Mouse (Mus musculus): ENCODE results near the gene Mob1b. TPM values are rescaled to one million over a fixed set of nuclear protein-coding genes. Genes with fewer than 3 reads are reported as not detected.
"Not testable (repeated sequence)": the region's sequence is repeated elsewhere in the genome, so short reads cannot be mapped to it uniquely, and the experiment has no call there.

Mob1b gene
- polyA plus RNA-seq, 1 experiment from 2014 or later = 16.0 TPM

DNA sequence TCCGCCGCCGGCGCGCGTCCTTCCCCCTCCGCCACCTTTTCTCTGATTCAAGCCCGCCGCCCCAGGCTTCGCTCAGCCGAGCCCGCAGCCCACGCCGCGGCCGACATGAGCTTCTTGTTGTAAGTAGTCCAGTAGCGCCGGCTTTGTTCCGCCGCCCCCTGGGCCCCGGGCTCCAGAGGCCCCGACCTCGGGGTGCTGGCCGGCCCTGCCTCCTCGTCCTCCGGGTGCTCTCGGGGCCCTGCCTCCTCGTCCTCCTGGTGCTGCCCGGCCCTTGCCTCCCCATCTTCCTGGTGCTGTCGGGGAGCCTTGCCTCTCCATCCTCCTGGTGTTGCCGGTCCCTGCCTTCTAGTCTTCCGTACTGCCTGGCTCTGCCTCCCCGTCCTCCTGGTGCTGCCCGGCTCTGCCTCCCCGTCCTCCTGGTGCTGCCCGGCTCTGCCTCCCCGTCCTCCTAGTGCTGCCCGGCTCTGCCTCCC, 384 bp downstream of the Mob1b start:
- Histone ChIP-seq H3K4me3 (ENCODE audit: low read depth, low read length) (peak overlapping the region; percentile 99), H3K36me3 (ENCODE audit: control insufficient read depth, insufficient read depth, low read length) (no peaks in the 10 kb centered on the region; the same call in 1 of the 2 replicates), H3K9me3 (ENCODE audit: control insufficient read depth, low read length) (no peaks in the 10 kb centered on the region), H3K9ac (ENCODE audit: low read depth, low read length) (peak overlapping the region; percentile 94), H3K27me3 (replicated peaks; ENCODE audit: control insufficient read depth, insufficient read depth, low read length) (no peaks in the 10 kb centered on the region), H3K4me2 (peak overlapping the region; percentile 93), H3K4me1 (replicated peaks; ENCODE audit: control insufficient read depth, insufficient read depth, low read length) (peaks cover 26% of the 10 kb centered on the region), H3K27ac (ENCODE audit: low read depth, low read length) (peak overlapping the region; percentile 94)
- DNase-seq (ENCODE audit: low spot score) (no peak), ATAC-seq (replicated peaks; ENCODE audit: low FRiP score) (peak; percentile 42)
- WGBS = 1% methylated on average over 38 of the region's 38 CpGs

DNA sequence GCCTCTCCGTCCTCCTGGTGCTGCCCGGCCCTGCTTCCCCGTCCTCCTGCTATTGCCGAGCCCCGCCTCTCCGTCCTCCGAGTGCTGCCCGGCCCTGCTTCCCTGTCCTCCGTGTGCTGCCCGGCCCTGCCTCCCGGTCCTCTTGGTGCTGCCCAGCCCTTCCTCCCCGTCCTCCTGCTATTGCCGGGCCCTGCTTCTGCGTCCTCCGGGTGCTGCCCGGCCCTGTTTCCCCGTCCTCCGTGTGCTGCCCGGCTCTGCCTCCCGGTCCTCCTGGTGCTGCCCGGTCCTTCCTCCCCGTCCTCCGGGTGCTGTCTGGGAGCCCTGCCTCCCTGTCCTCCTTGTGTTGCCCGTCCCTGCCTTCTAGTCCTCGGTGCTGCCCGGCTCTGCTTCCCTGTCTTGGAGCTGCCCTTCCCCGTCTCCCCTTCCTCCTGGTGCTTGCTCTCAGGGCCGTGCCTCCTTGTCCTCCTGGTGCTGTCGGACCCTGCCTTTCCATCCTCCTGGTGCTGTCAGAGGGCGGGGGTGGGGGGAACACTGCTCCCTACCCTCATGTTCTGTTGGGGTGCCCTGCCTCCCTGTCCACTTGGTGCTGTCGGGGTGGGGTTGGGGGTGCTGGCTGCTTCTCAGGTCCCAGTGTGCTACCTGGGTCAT, 1.0 kb downstream of the Mob1b start:
- Histone ChIP-seq H3K27ac (ENCODE audit: low read depth, low read length) (peak overlapping the region; percentile 94; the same call in 1 of the 2 replicates), H3K36me3 (ENCODE audit: control insufficient read depth, insufficient read depth, low read length) (no peaks in the 10 kb centered on the region; the same call in 1 of the 2 replicates)
- WGBS = 1% methylated on average over 31 of the region's 31 CpGs

DNA sequence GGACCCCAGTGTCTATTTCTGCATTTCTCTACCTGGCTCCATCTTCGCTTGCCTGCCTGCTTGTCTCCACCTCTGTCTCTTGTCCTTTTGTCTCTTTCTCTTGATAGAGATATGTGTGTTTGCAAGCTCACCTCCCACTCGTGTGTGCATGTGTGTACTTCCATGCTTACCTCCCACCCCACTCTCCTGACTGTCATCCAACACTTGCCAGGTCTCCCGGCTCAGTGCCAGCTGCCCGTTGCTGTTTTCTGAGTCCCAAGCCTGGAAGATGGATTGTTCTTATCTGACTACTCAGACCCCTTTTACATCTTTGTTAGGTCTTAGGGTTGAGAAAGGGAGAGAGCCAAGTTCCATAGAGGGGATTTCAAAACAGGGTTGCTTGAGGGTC, 1.6 kb downstream of the Mob1b start:
- ATAC-seq (replicated peaks; ENCODE audit: low FRiP score) (no peak), DNase-seq (ENCODE audit: low spot score) (no peak)
- WGBS = 19% methylated on average over 4 of the region's 4 CpGs
- H3K27me3 ChIP-seq (replicated peaks; ENCODE audit: control insufficient read depth, insufficient read depth, low read length) = no peaks in the 10 kb centered on the region
- H3K9me3 ChIP-seq (ENCODE audit: control insufficient read depth, low read length) = no peaks in the 10 kb centered on the region
- H3K27ac ChIP-seq (ENCODE audit: low read depth, low read length) = peak overlapping the region; percentile 9; the same call in 1 of the 2 replicates
- no peaks in the 10 kb centered on the region; the same call in 1 of the 2 replicates for H3K36me3 ChIP-seq (ENCODE audit: control insufficient read depth, insufficient read depth, low read length)
- H3K4me3 ChIP-seq (ENCODE audit: low read depth, low read length) = peak overlapping the region; percentile 99
- H3K4me2 ChIP-seq = peak overlapping the region; percentile 93
- peak overlapping the region; percentile 94 for H3K9ac ChIP-seq (ENCODE audit: low read depth, low read length)
- H3K4me1 ChIP-seq (replicated peaks; ENCODE audit: control insufficient read depth, insufficient read depth, low read length) = peaks cover 26% of the 10 kb centered on the region

More for the DNA sequence above, 1.0 kb downstream of the Mob1b start:
- H3K4me1 ChIP-seq (replicated peaks; ENCODE audit: control insufficient read depth, insufficient read depth, low read length) = peaks cover 26% of the 10 kb centered on the region
- H3K27me3 ChIP-seq (replicated peaks; ENCODE audit: control insufficient read depth, insufficient read depth, low read length) = no peaks in the 10 kb centered on the region
- H3K4me2 ChIP-seq = peak overlapping the region; percentile 93
- H3K9ac ChIP-seq (ENCODE audit: low read depth, low read length) = peak overlapping the region; percentile 94
- DNase-seq (ENCODE audit: low spot score) (peak; percentile 56), ATAC-seq (replicated peaks; ENCODE audit: low FRiP score) (peak; percentile 39)
- no peaks in the 10 kb centered on the region for H3K9me3 ChIP-seq (ENCODE audit: control insufficient read depth, low read length)
- H3K4me3 ChIP-seq (ENCODE audit: low read depth, low read length) = peak overlapping the region; percentile 99

DNA sequence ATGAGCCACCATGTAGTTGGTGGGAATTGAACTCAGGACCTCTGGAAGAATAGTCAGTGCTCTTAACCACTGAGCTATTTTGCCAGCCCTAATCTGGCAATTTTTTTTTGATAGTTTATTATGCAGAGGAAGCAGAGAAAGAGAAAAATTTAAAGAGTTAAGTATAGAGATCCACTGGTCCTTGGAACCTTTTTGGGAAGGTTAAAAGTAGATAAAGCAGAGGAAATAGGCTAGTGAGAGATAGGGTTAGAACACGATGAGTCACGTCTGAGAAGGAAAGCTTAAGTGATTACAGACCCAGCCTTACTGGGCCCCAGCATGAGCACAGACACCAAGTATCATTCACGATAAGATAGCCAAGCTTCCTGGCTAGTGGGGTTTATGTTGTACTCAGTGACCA, 3.4 kb downstream of the Mob1b start:
- Histone ChIP-seq H3K36me3 (ENCODE audit: control insufficient read depth, insufficient read depth, low read length) (no peaks in the 10 kb centered on the region; the same call in 1 of the 2 replicates), H3K27me3 (replicated peaks; ENCODE audit: control insufficient read depth, insufficient read depth, low read length) (no peaks in the 10 kb centered on the region), H3K4me3 (ENCODE audit: low read depth, low read length) (peak overlapping the region; percentile 11), H3K9me3 (ENCODE audit: control insufficient read depth, low read length) (no peaks in the 10 kb centered on the region), H3K4me2 (peak overlapping the region; percentile 93), H3K27ac (ENCODE audit: low read depth, low read length) (peak overlapping the region; percentile 58), H3K9ac (ENCODE audit: low read depth, low read length) (no peak overlapping the region), H3K4me1 (replicated peaks; ENCODE audit: control insufficient read depth, insufficient read depth, low read length) (peaks cover 32% of the 10 kb centered on the region)
- 17% methylated on average over 3 of the region's 3 CpGs for WGBS
- DNase-seq (ENCODE audit: low spot score) (peak; percentile 43), ATAC-seq (replicated peaks; ENCODE audit: low FRiP score) (peak; percentile 80)

DNA sequence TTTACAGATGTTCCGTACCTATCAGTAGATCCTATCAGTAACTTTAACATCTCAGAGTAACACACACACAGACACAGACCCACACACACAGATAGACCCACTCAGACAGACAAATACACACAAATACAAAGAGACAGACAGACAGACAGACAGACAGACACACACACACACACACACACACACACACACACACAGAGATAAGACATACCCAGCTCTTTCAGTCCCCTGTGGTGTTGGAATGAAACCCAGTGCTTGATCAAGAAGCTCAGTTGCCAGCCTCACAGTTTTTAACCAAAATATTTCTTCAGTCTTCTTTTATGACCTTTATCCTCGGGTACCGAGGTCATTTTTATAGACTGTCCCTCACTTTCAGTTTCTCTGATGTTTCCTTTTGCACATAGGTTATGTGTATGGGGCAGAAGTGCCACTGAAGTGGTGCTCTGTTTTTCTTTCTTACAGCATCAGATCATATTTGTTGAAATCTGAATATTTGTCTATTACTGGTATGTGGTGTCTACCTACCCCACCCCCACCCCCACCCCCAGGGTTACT, 7.0 kb downstream of the Mob1b start:
- no peak overlapping the region for H3K4me2 ChIP-seq
- H3K9me3 ChIP-seq (ENCODE audit: control insufficient read depth, low read length) = no peaks in the 10 kb centered on the region
- H3K27ac ChIP-seq (ENCODE audit: low read depth, low read length) = no peak overlapping the region
- ATAC-seq (replicated peaks; ENCODE audit: low FRiP score) (no peak), DNase-seq (ENCODE audit: low spot score) (no peak)
- no peak overlapping the region for H3K9ac ChIP-seq (ENCODE audit: low read depth, low read length)
- H3K4me1 ChIP-seq (replicated peaks; ENCODE audit: control insufficient read depth, insufficient read depth, low read length) = peaks cover 24% of the 10 kb centered on the region
- H3K4me3 ChIP-seq (ENCODE audit: low read depth, low read length) = no peak overlapping the region
- H3K36me3 ChIP-seq (ENCODE audit: control insufficient read depth, insufficient read depth, low read length) = no peaks in the 10 kb centered on the region; the same call in 1 of the 2 replicates
- H3K27me3 ChIP-seq (replicated peaks; ENCODE audit: control insufficient read depth, insufficient read depth, low read length) = no peaks in the 10 kb centered on the region
- 78% methylated on average over 3 of the region's 3 CpGs for WGBS

DNA sequence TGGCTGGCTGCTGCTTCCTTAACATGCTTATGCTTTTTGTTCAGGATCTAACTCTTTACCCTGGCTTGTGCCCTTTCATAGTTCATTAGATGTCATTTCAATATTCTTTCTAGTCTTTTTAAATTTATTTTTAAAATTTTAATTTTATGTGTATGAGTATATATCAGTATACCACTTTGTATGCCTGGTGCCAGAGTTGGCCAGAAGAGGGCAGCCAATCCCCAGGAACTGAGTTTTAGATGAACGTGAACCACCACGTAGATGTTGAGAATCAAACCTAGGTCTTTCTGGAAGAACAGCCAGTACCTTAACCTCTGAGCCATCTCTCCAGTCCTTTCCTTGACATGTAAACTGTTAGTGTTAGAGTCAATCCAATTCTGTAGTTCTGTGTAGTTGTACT, 14.1 kb downstream of the Mob1b start:
- Histone ChIP-seq H3K9ac (ENCODE audit: low read depth, low read length) (no peak overlapping the region), H3K4me2 (no peak overlapping the region), H3K36me3 (ENCODE audit: control insufficient read depth, insufficient read depth, low read length) (no peaks in the 10 kb centered on the region), H3K4me1 (replicated peaks; ENCODE audit: control insufficient read depth, insufficient read depth, low read length) (no peaks in the 10 kb centered on the region), H3K9me3 (ENCODE audit: control insufficient read depth, low read length) (no peaks in the 10 kb centered on the region), H3K27me3 (replicated peaks; ENCODE audit: control insufficient read depth, insufficient read depth, low read length) (no peaks in the 10 kb centered on the region), H3K27ac (ENCODE audit: low read depth, low read length) (no peak overlapping the region), H3K4me3 (ENCODE audit: low read depth, low read length) (no peak overlapping the region)
- WGBS = 75% methylated on average over 2 of the region's 2 CpGs
- ATAC-seq (replicated peaks; ENCODE audit: low FRiP score) = no peak
- DNase-seq (ENCODE audit: low spot score) = no peak

DNA sequence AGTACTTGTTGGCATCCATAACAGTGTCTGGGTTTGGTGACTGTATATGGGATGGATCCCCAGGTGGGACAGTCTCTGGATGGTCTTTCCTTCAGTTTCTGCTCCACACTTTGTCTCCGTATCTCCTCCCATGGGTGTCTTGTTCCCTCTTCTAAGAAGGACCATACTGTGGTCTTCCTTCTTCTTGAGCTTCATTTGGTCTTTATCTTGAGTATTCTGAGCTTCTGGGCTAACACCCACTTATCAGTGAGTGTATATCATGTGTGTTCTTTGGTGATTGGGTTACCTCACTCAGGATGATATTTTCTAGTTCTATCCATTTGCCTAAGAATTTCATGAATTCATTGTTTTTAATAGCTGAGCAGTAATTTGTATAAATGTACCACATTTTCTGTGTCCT, 20.4 kb downstream of the Mob1b start:
- not testable (repeated sequence) for H3K9me3 ChIP-seq (ENCODE audit: control insufficient read depth, low read length); H3K27ac ChIP-seq (ENCODE audit: low read depth, low read length); H3K27me3 ChIP-seq (replicated peaks; ENCODE audit: control insufficient read depth, insufficient read depth, low read length); H3K4me2 ChIP-seq; H3K9ac ChIP-seq (ENCODE audit: low read depth, low read length); H3K36me3 ChIP-seq (ENCODE audit: control insufficient read depth, insufficient read depth, low read length); H3K4me3 ChIP-seq (ENCODE audit: low read depth, low read length); DNase-seq (ENCODE audit: low spot score); H3K4me1 ChIP-seq (replicated peaks; ENCODE audit: control insufficient read depth, insufficient read depth, low read length)
- WGBS = 81% methylated on average over 1 of the region's 1 CpGs
- peak; percentile 66; the same call in 1 of the 2 replicates for ATAC-seq (replicated peaks; ENCODE audit: low FRiP score)

DNA sequence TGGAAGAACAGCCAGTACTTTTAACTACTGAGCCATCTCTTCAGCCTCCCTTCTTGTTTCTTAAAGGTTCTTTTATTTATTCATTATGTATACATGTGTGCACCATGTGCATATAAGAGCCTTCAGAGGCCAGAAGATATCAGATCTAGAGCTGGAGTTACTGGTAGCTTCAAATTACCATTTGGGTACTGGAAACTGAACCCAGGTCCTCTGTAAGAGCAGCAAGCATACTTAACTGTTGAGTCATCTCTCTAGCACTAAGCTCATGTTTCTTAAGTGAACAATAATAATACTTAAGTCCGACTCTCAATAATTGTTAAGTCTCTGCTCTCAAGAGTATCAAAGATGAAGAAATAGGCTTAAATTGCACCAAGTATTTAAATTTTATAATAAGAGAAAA, 27.1 kb downstream of the Mob1b start:
- no peak overlapping the region for H3K9ac ChIP-seq (ENCODE audit: low read depth, low read length)
- no peaks in the 10 kb centered on the region for H3K4me1 ChIP-seq (replicated peaks; ENCODE audit: control insufficient read depth, insufficient read depth, low read length)
- no peak overlapping the region for H3K4me3 ChIP-seq (ENCODE audit: low read depth, low read length)
- no peaks in the 10 kb centered on the region for H3K27me3 ChIP-seq (replicated peaks; ENCODE audit: control insufficient read depth, insufficient read depth, low read length)
- no peaks in the 10 kb centered on the region for H3K9me3 ChIP-seq (ENCODE audit: control insufficient read depth, low read length)
- ATAC-seq (replicated peaks; ENCODE audit: low FRiP score) = no peak
- DNase-seq (ENCODE audit: low spot score) = no peak
- no peak overlapping the region for H3K27ac ChIP-seq (ENCODE audit: low read depth, low read length)
- no peak overlapping the region for H3K4me2 ChIP-seq
- peaks cover 5% of the 10 kb centered on the region; the same call in 1 of the 2 replicates for H3K36me3 ChIP-seq (ENCODE audit: control insufficient read depth, insufficient read depth, low read length)
- WGBS = 79% methylated on average over 1 of the region's 1 CpGs

DNA sequence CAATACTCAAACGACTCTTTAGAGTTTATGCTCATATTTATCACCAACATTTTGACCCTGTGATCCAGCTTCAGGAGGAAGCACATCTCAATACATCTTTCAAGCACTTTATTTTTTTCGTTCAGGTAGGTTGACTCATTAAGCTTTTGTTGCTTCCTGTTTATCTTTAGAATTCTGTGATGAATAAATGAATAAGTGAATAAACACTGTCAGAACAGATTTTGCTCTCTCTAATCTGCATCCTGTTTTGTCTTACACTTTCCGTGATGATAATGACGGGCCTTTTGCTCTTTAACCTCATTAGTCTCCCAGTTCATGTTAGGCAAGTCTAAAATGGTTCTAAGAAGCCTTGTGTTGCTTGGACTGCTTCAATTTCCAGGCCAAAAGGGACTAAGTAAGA, 32.5 kb downstream of the Mob1b start:
- no peaks in the 10 kb centered on the region for H3K4me1 ChIP-seq (replicated peaks; ENCODE audit: control insufficient read depth, insufficient read depth, low read length)
- H3K4me3 ChIP-seq (ENCODE audit: low read depth, low read length) = no peak overlapping the region
- no peak overlapping the region for H3K9ac ChIP-seq (ENCODE audit: low read depth, low read length)
- no peaks in the 10 kb centered on the region for H3K9me3 ChIP-seq (ENCODE audit: control insufficient read depth, low read length)
- WGBS = 84% methylated on average over 4 of the region's 4 CpGs
- no peak overlapping the region for H3K4me2 ChIP-seq
- H3K27me3 ChIP-seq (replicated peaks; ENCODE audit: control insufficient read depth, insufficient read depth, low read length) = no peaks in the 10 kb centered on the region
- H3K27ac ChIP-seq (ENCODE audit: low read depth, low read length) = no peak overlapping the region
- H3K36me3 ChIP-seq (ENCODE audit: control insufficient read depth, insufficient read depth, low read length) = no peaks in the 10 kb centered on the region
- DNase-seq (ENCODE audit: low spot score) (no peak), ATAC-seq (replicated peaks; ENCODE audit: low FRiP score) (no peak)
